Mouse (Mus musculus) heart, adult 8-10 months (tissue): ENCODE measurements around the gene Prrt4. TPM values are rescaled to one million over a fixed set of nuclear protein-coding genes. Genes with fewer than 3 reads are reported as not detected.
"Not testable (repeated sequence)": the region's sequence is repeated elsewhere in the genome, so short reads cannot be mapped to it uniquely, and the experiment has no call there.

ENCODE experiments used
- DNase-seq: peaks from one replicate; pipeline ENCODE4 v3.0.0; 2022; ENCODE audit warnings: low spot score
- total RNA-seq, 4 experiments: library from RNA; stranded (reverse); gene quantifications; 2 replicates each; pipeline ENCODE4 v1.2.4; 2022

The Prrt4 gene
- total RNA-seq, 4 experiments from 2014 or later: 2.2 to 3.2 (median 2.9) TPM

DNA sequence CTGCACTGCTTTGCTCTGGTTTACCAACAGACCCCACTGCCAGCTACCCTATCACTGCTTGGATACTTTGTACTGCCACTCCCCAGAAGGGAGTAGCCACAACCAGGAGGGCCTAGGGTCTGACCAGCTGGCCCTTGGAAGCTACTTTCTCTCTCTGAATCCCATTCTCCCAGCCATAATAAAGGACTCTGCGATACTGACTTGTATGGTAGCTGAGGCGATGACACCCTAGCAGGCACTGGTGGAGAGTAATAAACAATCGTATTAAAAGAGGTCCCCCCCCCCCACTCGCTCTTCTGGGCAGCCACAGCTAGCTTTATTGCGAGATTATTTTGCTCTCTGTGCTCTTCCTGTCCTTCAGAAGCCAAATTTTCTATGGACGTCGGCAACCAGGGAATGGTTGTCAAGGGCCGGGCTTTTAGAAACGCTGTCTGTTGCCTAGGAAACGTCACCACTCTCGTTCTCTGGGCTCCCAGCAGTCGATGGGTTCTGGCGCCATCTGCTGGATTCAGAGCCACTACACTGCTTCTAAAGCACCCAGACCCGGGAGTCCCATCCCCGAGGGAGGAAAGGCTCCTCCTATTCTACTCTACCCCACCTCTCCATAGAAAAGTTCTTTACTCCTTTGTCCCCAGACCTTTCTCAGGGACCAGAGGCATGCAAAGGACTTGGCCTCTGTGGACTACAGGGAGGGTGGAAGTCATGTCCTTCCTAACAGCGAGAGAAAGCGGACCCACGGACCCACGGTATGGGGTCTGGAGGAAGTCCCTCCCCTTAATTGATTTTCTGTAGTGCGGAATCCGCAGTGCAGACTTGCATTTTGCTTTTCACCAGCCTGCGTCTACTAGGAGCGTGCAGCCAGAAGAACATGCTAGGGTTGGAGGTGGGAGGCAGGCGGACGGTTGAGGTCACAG, 19.2 kb upstream of the Prrt4 start:
- peak; percentile 93 for DNase-seq

DNA sequence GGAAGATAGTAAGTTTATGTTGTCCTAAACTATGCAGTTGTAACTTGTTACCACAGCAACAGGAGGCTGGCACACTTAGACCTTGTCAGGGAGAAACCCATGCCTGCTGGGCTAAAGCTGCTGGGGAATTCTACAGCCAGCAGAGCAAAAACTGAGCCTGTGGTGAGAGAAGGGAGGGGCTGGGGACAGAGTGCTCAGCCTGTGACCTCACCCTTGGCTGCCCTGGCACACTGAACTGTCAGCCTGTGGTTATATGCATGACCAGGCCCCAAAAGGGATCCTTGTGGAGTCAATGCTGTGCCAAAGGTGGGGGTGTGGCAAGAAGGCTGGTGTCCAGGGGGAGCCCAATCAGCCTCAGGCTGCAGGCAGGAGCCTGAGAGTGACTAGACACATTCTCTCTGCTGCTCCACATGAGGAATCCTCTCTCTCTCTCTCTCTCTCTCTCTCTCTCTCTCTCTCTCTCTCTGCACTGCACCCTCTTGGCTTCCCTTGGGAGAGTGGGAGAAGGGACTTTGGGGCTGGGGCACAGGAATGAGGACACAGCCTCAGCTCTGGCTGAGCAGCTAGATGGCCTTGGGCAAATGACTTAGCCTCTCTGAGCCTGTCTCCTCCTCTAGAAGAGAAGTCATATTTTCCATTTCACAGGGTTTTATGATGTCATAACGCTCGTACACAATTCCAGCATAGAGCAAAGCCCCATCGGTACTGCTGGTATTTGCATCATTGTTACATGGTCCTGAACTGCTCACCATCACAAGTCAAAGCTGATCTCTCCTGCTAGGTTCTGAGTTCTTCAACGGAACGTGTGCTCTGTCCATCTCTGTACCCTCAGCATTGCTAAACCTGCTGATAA, 16.7 kb upstream of the Prrt4 start:
- no peak for DNase-seq

DNA sequence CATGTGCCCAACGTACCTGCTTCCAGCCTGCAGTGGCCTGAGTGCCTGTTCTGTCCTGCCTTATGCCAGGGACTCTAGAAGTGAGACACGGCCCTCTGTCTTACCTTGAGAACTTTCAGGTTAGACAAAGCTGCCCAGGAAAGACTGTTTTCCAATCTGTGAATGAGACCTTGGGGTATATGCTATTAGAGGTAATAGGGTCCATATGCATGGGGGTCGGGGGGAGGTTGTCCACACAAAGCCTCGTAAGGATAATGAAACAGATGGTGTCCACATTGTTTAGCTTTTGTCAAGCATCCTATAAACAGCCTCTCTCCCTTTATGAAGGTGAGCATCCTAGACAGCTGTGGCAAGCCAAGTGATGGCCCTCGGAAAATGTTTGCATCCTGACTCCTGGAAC, 15.8 kb upstream of the Prrt4 start:
- no peak for DNase-seq

DNA sequence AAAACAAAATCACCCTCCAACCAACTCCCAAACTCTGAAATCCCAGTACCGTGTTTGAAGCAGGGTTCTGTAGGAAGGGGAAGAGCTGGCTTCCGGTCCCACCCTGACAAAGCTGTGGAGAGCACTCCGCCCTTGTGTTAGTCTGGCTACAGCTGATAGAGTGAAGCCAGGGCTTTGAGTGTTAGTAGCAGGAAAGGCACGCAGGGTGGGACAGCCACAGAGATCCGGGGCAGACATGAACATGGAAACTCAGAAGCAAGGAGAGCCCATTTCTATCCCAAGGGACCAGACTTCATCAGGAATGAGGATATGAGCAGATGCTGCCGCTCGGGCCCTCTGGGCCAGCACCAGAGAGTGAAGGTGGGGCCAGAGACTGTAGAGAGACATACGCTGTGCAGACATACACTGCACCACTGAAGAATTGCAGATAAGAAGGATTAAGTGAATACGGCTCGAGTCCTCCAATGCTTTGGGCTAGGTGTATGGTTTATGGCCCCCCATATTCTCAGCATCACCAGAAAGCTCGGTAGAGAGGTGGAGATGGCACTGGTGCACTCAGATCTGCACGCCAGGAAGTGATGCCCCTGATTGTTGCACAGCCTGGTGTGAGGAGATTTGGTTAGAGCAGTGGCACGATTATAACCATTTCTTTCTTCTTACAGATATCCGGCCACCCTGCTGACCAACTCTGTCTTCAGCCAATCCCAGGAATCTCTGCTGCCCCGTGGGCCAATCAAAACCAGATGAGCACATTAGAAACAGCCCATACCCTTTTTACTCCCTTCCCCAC, 14.8 kb upstream of the Prrt4 start:
- DNase-seq: peak; percentile 82

DNA sequence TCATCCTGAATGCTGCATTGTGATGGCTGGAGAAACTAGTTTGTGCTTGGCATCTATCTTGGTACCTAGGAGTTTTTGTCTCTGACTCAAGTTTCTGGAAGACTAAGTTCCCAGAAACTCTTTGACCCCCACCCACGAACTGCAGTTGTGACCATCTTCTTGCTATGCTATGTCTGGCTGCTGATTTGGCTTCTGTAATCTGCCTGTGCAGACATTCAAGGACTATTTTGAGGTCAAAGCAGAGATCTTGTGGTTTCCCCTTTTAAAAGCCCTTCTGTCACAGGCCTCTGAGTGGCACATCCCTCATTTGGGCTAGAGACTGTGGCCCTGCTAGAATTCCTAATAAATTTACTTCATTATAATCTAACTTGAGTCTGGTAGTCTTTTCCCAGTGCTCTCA, 8.6 kb upstream of the Prrt4 start:
- no peak for DNase-seq

DNA sequence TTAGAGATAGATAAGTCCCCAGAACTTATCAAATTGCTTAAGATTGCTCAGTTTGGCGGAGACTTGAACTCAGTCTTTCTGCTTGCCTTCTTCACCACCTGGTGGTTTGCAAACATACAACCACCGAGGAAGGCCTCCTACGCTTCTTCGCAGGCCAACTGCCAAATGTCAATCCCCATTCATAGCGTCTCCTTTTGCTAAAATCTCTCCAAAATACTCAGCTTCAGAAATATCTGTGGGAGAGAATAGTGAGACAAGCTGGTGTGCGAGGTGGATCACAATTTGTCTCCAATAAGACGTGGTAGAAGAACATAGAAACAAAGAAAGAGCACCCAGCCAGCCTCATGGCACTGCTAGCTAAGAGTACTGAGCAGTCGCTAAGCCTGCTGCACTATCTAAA, 459 bp upstream of the Prrt4 start:
- no peak for DNase-seq

DNA sequence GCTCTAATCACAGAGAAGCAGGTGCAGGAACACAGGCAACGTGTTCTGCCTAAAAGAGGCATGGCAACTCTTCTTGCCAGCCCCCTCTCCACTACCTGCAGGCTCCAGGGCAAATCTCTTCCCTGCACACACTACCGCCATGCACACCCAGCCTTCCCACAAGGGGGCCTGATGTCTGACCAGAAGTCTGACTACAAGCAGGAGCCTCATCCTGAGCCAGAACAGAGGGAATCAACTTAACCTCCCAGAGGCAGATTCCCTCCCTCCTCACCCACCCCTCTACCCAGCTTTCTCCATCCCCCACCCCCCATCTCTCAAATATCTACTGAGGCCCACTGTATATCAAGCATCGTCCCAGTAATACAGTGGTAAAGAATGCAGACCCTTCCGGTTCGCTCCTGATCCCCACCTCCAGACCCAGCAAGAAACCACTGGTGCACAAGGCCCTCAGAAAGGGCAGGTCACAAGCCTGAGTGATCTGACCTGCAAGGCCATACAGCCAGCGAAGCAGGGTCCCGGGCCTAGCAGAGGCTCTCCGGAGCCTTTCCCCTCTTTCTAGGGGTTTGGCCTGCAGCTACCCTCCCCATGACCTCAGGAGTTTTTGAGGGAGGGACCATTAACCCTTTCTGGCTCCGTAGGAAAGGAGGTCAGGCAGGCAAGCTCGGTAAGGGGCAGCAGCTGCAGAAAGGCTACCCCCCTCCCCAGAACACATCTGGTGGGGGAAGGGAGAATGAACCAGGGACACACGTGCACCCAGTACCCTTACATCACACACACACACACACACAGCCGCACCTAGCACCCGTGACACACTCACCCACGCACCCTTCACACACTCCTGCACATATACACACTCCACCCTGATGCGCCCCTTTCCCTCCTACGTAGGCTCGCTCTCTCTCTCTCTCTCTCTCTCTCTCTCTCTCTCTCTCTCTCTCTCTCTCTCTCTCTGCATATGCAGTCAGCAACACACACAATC, 1.2 kb downstream of the Prrt4 start:
- no peak for DNase-seq

DNA sequence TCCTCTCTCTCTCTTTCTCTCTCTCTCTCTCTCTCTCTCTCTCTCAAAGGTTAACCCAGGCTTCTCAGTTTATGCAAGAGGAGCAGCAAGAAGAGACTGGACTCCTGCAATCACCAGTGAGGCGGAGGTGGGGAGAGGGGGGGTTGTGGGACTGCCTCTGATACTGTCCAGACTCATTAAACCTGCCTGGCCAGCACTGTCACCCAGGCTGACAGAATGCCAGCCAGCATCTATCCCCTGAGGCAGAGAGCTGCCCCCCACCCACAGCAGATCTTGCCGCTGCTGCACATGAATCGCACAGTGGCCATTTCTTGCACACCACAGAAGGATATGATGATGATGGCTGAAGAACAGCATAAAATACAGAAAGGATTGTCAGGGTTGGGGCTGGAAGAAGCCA, 4.3 kb downstream of the Prrt4 start:
- no peak for DNase-seq

DNA sequence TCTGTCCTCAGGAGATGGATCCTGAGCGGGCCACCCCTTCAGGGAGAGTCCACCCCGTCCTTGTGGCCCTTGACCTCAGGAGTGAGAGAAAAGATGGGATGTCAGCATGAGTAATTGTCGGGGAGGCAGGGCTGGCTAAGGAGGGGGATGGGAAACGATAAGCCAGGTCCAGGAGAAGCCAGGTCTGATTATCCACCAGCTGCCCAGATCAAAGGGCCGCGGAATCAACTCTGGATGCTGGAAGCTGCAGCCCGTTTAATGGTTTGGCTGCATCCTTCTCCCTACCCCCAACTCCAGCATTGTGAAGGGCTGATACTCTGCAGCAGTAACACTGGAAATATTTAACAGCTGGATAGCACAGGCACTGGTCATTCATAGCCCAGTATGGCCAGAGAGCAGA, 5.0 kb downstream of the Prrt4 start:
- no peak for DNase-seq

DNA sequence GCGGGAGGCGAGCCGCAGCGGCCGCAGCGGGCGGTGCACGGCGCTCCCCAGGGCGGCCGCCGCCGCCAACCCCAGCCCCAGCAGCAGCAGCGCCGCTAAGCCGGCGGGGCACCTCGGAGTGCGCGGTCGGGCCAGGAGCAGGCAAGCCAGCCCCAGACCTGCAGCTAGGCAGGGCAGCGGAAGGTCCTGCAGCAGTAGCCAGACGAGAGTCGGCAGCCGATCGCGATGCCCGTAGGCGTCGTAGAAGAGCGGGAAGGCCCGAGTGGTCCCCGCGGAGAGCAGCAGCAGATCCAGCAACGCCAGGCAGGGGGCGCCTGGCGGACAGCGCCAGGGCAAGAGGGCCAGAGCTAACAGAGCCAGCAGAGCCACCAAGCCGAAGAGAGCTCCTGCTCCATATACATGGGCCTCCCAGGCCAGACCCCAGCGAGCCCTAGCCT, 8.4 kb downstream of the Prrt4 start:
- peak; percentile 66 for DNase-seq

DNA sequence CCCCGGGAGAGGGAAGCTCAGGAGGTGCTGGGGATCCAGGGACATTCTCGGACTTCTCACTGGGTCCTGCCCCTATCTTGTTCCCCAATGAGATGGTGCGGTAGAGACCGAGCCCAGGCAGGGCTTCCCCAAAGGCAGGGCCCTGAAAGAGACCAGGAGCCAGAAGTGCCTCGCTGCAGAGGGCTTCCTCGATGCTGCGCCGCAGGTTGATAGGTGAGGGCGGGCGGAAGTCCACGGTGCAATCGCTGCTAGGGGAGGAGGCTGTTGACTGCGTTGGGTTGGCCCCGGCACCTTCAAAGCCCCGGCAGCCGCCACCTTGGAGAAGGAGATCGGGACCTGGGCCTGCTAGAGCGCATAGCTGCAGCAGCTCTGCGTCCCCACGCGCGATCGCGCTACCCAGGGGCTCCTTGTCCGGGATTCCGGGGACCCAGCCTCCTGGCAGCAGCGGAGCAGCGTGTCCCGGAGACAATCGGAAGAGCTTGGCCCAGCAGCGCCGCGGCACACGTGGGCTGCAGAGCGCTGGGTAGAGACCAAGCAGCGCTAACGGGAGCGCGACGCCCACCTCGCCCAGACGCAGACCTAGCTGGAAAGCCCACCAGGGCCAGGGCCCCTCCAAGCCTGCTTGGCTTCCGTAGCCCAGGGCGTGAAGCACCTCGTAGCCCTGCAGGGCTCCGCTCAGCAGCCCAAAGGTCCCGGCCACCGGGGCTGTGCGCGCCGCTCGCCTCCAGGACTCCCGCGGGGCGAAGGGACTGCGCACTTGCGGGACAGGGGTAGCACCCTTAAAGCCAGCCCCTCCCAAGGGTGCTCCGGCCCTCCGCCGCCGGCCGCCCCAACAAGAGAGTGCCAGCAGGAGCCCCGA, 9.1 kb downstream of the Prrt4 start:
- no peak for DNase-seq

DNA sequence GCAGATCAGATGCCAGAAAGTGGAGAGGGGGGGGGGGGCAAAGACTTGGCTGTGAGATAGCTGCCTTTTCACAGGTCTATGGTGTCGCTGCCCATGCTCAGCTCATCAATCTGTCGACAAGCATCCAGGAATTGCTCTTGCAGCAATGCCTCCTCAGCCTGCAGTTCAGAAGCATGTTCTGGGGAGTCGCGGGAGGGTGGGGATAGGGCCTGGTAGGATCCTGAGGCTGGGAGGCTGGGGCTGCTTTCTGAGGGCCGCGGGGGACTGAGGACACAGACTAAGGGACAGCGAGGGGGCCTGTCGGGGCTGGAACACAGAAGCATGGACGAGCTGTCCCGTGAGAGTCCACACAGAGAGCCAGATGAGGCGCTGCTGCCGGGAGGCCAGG, 9.7 kb downstream of the Prrt4 start:
- DNase-seq: no peak

DNA sequence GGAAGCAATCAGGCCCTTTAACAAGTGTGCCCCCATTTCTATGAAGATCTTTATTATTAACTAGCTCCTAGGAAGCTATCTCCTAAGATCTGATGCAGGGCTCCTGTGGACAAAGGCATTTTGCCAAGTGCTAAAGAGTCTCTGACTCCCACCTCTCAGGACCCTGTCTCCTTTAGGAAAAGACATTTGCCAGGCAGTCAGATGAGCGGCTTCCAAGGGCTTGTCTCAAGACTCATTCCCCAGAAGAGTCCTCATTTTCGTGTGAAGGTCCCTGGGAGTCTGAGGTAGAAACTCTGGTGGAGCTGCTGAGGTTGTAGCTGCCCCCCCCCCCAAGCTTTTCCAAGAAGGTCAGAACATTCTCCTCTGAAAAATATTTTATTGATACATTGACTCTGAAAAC, 10.5 kb downstream of the Prrt4 start:
- no peak for DNase-seq

DNA sequence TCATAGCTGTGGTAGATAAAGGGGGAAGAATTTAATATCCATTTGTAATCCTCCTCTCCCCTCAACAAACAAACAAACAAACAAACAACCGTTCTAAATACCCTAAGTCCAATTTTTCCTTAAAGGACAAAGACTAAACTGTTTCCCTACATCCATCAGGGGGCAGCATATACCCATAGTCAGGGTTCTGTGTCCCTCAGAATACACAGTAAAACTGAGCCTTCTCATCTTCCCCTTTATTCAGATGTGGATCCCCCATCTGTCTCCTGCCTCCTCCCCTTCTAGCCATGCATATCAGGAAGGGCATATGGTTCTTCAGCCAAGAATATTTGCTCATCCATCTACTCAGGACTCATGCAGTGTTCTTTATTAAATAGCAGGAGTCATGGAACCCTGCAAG, 13.2 kb downstream of the Prrt4 start:
- DNase-seq: peak; percentile 73

DNA sequence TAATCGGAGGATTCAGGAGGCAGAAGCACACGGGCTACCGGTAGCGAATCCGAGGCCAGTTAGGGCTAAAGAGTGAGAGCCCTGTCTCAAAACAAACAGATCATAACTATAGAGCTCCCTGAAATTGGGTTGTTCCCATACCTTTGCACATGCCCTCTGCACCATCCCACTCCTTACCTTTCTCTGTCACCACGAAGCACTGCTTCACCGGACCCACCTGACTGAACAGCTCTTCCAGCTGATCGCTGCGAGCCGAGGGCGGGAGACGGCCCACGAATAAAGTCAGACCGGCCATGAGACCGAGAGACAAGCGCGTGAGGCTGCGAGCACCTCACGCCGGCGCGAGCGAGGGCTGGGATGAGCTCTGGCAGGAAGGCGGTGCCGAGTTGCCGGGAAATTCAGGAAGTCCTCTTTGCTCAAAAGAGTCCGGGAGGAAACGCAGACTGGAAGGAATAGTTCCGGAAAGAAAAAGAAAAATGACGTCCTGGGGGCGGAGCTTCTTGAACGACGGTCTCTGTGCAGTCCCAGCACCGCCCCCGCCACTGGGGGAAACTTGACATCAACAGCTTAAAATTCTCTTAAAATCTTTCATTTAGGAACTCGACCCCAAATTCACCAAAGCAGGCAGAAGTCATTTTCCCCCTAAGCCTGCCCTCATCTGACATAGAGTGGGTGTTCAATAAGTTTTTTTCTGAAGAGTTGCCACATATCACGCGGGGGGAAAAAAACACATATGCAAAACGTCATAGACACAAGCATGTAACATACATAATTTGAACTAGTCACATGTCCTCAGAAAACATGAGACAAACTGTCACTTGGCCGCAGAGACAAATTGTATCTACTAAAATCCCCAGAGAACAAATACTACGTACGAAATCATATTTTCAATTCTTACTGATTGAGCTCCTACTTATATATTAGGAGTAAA, 14.8 kb downstream of the Prrt4 start, which contains the start of gene Rbm28:
Gene Rbm28, minus strand, starts transcription at position 693 of the 931 bp plus-strand sequence.
- peak; percentile 93 for DNase-seq

DNA sequence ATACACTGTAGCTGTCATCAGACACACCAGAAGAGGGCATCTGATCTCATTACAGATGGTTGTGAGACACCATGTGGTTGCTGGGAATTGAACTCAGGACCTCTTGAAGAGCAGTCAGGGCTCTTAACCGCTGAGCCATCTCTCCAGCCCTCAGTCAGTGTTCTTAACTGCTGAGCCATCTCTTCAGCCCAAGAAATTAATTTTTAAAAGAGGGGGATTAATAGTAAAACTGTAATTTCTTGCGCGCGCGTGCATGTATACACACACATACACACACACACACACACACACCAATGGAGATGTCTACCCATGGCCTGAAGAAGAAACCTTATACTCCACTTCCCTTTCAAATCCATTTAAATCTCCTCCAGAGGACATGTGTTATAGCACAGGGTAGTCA, 18.1 kb downstream of the Prrt4 start:
- not testable (repeated sequence) for DNase-seq

DNA sequence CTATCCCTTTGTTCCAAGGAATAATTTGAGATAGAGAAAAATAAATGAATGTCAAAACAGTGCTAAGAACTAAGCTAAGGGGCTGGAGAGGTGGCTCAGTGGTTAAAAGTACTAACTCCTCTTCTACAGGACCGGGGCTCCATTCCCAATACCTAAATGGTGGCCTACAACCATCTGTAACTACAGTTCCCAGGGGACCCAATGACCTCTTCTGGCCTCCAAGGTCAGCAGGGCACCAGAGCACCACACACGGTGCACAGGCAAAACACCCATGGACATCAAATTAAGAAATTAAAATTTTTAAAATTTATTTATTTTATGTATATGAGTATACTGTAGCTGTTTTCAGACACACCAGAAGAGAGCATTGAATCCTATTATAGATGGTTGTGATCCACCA, 18.6 kb downstream of the Prrt4 start:
- DNase-seq: no peak

DNA sequence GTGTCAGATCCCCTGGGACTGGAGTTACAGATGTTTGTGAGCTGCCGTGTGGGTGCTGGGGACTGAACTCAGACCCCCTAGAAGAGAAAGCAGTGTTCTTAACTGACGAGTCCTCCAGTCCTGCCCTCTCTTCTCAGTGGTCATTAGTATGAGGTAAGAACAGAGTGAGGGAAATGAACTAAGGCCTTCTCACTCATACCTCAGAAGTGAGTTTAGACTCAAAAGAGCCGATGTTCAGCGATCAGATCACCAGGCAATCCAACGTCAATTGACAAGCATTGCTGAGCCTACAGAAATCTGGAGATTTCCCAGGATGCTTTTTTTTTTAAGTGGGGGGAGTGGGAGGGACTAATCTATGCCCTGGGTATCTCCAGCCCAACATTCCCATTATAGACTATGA, 23.1 kb downstream of the Prrt4 start:
- DNase-seq: no peak

DNA sequence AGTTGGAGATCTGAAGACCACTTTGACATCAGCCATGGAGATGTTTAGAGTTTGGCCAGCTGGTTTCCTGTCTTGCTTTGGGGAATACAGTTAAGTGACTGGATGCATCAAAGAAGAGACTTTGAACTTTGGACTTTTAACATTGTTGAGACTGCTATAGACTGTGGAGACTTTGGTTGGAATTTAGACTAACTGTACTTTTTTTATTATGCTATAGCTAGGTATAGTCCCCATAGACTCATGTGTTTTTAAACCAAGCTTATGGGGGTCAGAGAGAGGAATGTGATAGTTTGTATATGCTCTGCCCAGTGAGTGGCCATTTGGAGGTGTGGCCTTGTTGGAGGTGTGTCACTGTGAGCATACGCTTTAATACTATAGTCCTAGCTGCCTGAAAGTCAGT, 29.4 kb downstream of the Prrt4 start:
- DNase-seq: no peak
